Mouse (Mus musculus): ENCODE data around the gene Chchd1. TPM values are rescaled to one million over a fixed set of nuclear protein-coding genes. Genes with fewer than 3 reads are reported as not detected.

The Chchd1 gene
- polyA plus RNA-seq, 1 experiment = not detected

DNA sequence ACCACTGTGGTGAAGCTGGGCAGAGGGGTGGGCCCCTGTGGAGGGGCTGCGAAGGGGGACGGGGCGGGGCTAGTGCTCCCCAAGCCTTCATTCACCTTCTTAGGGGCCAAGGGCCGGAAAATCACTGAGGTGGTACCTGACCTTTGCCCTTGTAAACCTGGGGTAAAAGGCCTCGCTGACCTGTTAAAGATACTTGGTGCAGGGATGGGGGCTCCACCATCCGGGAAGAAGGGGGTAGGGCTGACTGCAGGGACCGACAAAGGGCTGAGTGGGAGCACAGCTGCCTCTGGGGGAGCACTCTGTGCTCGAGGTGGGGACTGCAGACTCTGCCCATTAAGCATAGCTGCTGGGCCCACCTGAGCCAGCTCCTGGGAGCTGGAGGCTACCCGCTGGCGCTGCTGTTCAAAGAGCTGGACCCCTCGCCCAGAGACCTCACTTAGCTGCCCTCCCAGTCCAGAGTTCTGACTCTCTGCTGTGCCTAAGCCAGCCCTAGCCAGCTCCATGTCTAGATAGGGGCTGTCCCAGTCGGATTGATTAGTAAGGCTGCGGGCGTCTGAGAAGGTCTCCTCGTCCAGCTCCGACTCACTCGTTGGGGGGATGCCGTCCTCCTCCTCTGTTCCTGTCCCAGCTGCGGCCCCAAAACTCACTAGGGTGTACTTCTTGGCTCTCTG is 41.0 kb upstream of the Chchd1 start:
- Histone ChIP-seq H3K27ac (ENCODE audit: insufficient read depth, low read depth, low read length) (peak overlapping the region; percentile 68), H3K4me3 (ENCODE audit: insufficient read depth, low read depth, low read length) (peak overlapping the region; percentile 78), H3K4me1 (ENCODE audit: control insufficient read depth, insufficient read depth, low read length) (peaks cover 20% of the 10 kb centered on the region)
- TF ChIP-seq POLR2A (IDR thresholded peaks at IDR 0.05; ENCODE audit: insufficient read depth, low read depth, low read length) = no peak
- no peak for TF ChIP-seq CTCF (IDR thresholded peaks at IDR 0.05; ENCODE audit: insufficient read depth, low read depth, low read length)
- 7% methylated on average over 19 of the region's 19 CpGs for WGBS

DNA sequence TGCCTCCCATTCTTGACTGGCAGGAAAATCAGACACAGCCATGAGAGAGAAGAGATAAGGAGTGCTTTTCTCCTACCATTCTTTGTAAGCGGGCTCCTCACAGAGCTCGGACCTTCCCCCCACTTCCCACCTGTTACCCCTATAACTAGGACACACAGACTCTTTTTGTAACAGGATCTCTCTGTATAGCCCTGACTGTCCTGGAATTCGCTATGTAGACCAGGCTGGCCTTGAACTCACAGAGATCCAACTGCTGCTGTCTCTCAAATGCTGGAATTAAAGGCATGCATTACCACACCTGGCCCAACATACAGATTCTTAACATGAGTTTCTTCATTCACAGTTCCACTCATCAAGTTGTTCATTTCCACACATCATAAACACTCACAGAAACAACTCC is 40.1 kb upstream of the Chchd1 start:
- peaks cover 20% of the 10 kb centered on the region for H3K4me1 ChIP-seq (ENCODE audit: control insufficient read depth, insufficient read depth, low read length)
- 93% methylated on average over 3 of the region's 3 CpGs for WGBS
- TF ChIP-seq CTCF (IDR thresholded peaks at IDR 0.05; ENCODE audit: insufficient read depth, low read depth, low read length) (no peak), POLR2A (IDR thresholded peaks at IDR 0.05; ENCODE audit: insufficient read depth, low read depth, low read length) (no peak)
- H3K4me3 ChIP-seq (ENCODE audit: insufficient read depth, low read depth, low read length) = no peak overlapping the region
- H3K27ac ChIP-seq (ENCODE audit: insufficient read depth, low read depth, low read length) = no peak overlapping the region

DNA sequence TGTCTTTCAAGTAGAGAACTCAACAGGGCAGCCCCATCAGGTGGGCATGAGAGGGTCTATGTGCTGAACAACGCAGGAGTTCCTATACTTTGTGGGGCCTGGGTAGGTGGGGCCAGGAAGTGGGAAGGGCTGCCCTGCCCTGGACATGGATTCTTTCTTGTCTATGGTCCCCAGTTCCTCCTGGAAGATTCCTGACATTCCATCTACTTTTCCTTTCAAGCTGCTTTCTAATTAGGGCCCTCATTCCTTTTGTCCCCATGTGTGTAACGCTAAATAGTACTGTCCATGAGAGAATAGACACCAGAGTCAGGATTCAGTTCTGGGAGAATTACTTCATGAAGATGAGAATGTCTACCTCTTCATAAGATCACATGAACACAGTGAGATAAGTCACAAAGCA is 39.2 kb upstream of the Chchd1 start:
- 72% methylated on average over 2 of the region's 2 CpGs for WGBS
- TF ChIP-seq POLR2A (IDR thresholded peaks at IDR 0.05; ENCODE audit: insufficient read depth, low read depth, low read length) (no peak), CTCF (IDR thresholded peaks at IDR 0.05; ENCODE audit: insufficient read depth, low read depth, low read length) (no peak)
- no peak overlapping the region for H3K27ac ChIP-seq (ENCODE audit: insufficient read depth, low read depth, low read length)
- H3K4me3 ChIP-seq (ENCODE audit: insufficient read depth, low read depth, low read length) = no peak overlapping the region
- peaks cover 20% of the 10 kb centered on the region for H3K4me1 ChIP-seq (ENCODE audit: control insufficient read depth, insufficient read depth, low read length)

DNA sequence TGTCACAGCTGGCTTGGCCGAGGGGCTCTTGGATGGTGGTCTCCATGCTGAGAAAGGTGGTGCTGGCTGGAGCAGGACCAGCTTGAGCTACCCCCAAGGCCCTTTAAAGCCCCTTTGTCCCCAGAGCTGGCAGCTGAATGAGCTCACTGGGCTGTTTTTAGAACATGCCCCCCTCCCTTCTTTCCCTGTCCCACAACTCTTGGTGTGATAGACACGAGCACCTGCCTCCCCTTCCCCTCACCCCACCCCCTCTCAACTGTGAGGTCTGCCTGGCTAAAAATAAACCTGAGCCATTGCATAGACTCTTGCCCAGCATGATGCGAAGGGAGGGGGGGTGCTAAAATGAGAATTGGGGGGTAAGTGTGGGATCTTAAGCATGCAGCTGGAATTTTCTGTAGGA is 38.4 kb upstream of the Chchd1 start:
- no peak for TF ChIP-seq CTCF (IDR thresholded peaks at IDR 0.05; ENCODE audit: insufficient read depth, low read depth, low read length)
- TF ChIP-seq POLR2A (IDR thresholded peaks at IDR 0.05; ENCODE audit: insufficient read depth, low read depth, low read length) = no peak
- Histone ChIP-seq H3K27ac (ENCODE audit: insufficient read depth, low read depth, low read length) (no peak overlapping the region), H3K4me1 (ENCODE audit: control insufficient read depth, insufficient read depth, low read length) (peaks cover 20% of the 10 kb centered on the region), H3K4me3 (ENCODE audit: insufficient read depth, low read depth, low read length) (no peak overlapping the region)
- 15% methylated on average over 3 of the region's 3 CpGs for WGBS

DNA sequence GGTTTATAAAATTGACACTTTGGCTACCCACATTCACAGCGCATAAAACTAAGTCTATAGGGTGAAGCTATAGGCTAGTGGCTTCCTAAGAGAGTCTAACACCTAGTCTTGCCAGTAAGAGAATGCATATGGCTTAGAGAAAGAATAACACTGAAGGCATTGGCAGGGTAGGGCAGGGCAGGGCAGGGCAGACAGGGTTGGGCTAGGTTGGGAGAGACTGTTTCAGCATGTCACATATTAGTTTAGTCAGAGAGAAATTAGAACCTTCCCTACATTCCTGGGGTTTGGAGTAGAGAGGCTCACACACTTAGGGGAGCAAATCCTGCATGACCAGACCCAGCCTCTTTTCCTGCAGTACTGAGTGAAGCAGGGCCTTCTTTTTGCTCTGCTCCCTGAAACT is 35.3 kb upstream of the Chchd1 start:
- H3K4me1 ChIP-seq (ENCODE audit: control insufficient read depth, insufficient read depth, low read length) = peaks cover 6% of the 10 kb centered on the region
- TF ChIP-seq POLR2A (IDR thresholded peaks at IDR 0.05; ENCODE audit: insufficient read depth, low read depth, low read length) = no peak
- TF ChIP-seq CTCF (IDR thresholded peaks at IDR 0.05; ENCODE audit: insufficient read depth, low read depth, low read length) = no peak
- 82% methylated on average over 1 of the region's 1 CpGs for WGBS
- H3K4me3 ChIP-seq (ENCODE audit: insufficient read depth, low read depth, low read length) = no peak overlapping the region
- no peak overlapping the region for H3K27ac ChIP-seq (ENCODE audit: insufficient read depth, low read depth, low read length)

DNA sequence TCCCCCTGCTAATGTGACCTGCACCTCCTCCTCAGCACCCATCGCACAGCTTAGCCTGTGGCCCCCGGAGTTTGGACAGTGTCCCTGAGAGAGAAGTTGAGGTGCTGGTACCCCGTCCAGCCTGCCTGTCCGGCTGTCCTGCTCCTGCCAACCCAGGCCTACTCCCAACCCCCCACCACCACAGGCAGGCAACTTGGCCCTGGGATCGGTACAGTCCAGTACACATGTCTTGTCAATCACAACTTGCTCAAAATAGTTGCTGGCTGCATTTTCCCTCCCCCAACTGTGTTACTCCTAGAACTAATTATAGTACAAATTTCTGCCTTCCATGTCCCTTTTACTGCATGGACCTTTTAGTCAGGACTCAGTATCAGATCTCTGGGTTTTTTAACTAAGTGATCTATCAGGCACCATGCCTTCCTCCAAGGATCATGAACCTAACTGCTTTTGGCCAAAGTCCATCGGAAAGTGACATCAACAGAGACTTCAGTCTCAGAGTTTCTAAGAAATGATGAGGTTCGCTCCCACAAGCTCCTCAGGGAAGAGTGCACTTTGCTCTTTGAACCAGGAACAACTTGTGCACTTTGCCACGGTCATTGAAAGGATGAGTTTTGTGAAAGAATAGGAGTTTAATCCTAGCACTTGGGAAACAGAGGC is 34.5 kb upstream of the Chchd1 start, which contains the start of gene Synpo2l:
Gene Synpo2l (minus strand): TSS at position 201 of the 657 bp plus-strand sequence.
- Histone ChIP-seq H3K4me3 (ENCODE audit: insufficient read depth, low read depth, low read length) (no peak within 1 kb of the TSS), H3K4me1 (ENCODE audit: control insufficient read depth, insufficient read depth, low read length) (peaks cover 6% of the 10 kb centered on the region), H3K27ac (ENCODE audit: insufficient read depth, low read depth, low read length) (no peak within 1 kb of the TSS)
- TF ChIP-seq CTCF (IDR thresholded peaks at IDR 0.05; ENCODE audit: insufficient read depth, low read depth, low read length) (no peak), POLR2A (IDR thresholded peaks at IDR 0.05; ENCODE audit: insufficient read depth, low read depth, low read length) (no peak)
- WGBS = 74% methylated on average over 8 of the region's 8 CpGs

DNA sequence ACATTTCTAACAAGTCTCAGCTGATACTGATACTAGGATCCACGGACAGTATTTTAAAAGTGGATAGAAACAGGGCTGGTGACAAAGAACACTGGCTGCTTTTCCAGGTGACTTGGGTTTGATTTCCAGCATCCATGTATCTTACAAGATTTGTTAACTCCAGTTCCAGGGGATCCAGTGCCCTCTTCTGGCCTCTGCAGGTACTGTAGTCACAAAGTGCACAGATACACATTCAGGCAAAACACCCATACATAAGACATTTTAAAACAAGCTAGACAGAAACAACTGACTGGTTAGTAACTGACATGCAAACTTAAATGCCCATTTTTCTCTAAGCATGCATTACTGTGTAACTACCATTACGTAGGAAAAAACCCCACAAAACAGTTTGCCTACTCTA is 29.8 kb upstream of the Chchd1 start:
- H3K27ac ChIP-seq (ENCODE audit: insufficient read depth, low read depth, low read length) = no peak overlapping the region
- H3K4me3 ChIP-seq (ENCODE audit: insufficient read depth, low read depth, low read length) = no peak overlapping the region
- 95% methylated on average over 2 of the region's 2 CpGs for WGBS
- TF ChIP-seq POLR2A (IDR thresholded peaks at IDR 0.05; ENCODE audit: insufficient read depth, low read depth, low read length) = no peak
- no peak for TF ChIP-seq CTCF (IDR thresholded peaks at IDR 0.05; ENCODE audit: insufficient read depth, low read depth, low read length)
- no peaks in the 10 kb centered on the region for H3K4me1 ChIP-seq (ENCODE audit: control insufficient read depth, insufficient read depth, low read length)

DNA sequence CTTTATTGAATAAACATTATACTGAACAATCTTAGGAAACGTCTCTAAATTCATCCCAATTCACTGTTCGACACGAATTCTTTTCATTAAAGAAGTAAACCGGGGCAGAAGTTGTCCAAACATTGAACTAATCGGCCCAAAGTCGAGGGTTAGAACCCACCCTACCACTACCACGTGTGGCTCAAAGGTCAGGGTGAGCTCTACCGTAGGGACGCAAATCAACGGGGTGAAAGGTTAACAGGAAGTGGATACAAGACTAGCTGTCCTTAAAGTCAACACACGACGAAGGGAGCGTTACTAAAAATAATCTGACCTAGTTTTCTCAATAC is 29.1 kb upstream of the Chchd1 start:
- WGBS = 6% methylated on average over 13 of the region's 13 CpGs
- no peak for TF ChIP-seq POLR2A (IDR thresholded peaks at IDR 0.05; ENCODE audit: insufficient read depth, low read depth, low read length)
- no peak for TF ChIP-seq CTCF (IDR thresholded peaks at IDR 0.05; ENCODE audit: insufficient read depth, low read depth, low read length)
- Histone ChIP-seq H3K27ac (ENCODE audit: insufficient read depth, low read depth, low read length) (peak overlapping the region; percentile 79; the same call in 1 of the 2 replicates), H3K4me3 (ENCODE audit: insufficient read depth, low read depth, low read length) (peak overlapping the region; percentile 50), H3K4me1 (ENCODE audit: control insufficient read depth, insufficient read depth, low read length) (no peaks in the 10 kb centered on the region)

DNA sequence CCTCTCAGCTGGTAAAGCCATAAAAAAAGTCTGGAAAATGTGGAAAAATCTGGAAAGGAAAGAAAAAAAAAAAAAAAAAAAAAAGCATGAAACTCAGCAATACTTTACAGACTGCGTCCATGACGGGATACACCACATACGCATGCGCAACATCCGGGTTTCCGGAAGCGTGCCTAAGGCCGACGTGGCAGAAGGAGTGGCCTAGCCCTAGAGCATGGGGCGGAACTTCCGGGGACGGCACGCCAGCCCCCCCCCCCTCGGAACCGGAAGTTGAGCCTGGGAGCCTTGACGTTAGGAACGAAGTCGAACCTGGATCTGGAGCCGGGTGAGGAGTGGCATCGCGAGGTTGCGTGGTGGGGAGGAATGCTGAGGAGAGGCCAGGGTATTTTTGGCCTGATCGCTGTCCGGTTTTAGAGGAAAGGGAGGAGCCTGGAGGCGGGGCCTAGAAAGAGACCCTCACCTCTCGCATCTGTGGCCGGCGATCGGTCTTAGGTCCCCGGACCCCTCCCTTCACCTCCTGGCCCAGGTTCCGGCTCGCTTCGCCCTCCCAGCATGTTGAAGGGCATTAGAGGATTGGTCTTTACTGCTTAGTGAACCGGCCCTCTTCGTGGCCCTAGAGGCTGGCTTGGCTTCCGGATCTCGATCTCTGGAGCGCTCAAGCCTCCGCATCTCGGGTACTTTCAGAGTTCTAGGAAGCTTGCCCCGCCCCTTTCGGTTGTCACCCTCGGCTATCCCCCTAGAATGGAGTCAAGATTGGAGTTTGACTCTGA is 28.6 kb upstream of the Chchd1 start, which contains the start of gene Sec24c:
Gene Sec24c (plus strand): TSS at position 245 of the 770 bp plus-strand sequence.
- Histone ChIP-seq H3K4me3 (ENCODE audit: insufficient read depth, low read depth, low read length) (peak within 1 kb of the TSS; percentile 84), H3K27ac (ENCODE audit: insufficient read depth, low read depth, low read length) (peak within 1 kb of the TSS; percentile 79), H3K4me1 (ENCODE audit: control insufficient read depth, insufficient read depth, low read length) (no peaks in the 10 kb centered on the region)
- TF ChIP-seq POLR2A (IDR thresholded peaks at IDR 0.05; ENCODE audit: insufficient read depth, low read depth, low read length) = peak; percentile 72; the same call in 1 of the 2 replicates
- no peak for TF ChIP-seq CTCF (IDR thresholded peaks at IDR 0.05; ENCODE audit: insufficient read depth, low read depth, low read length)
- WGBS = under 1% methylated on average over 43 of the region's 43 CpGs
